Mouse (Mus musculus) cerebellum, adult 8-10 months (tissue): ENCODE measurements at regions not wholly inside any gene's neighbourhood (a gene's known extent, or its start where the extent isn't known, plus 50 kb on each side); places are given as distances from the start of the nearest gene placed in this dataset.
A peak's percentile ranks its signal among the peaks of the same experiment; 100 is the strongest.

Experiments
- DNase-seq: peaks from one replicate; pipeline ENCODE4 v3.0.0; 2022

- DNase-seq, result peak; percentile 87
These were observed 133.6 kb downstream of the Tex36 start for GRCm38 (mm10) chr7:133468346-133468745.

GRCm38 (mm10) chr7:133467579-133467978 lies 134.4 kb downstream of the Tex36 start:
- no peak for DNase-seq

GRCm38 (mm10) chr7:133459306-133459705 lies 142.7 kb downstream of the Tex36 start:
- no peak for DNase-seq

GRCm38 (mm10) chr7:133457436-133458324 lies 144.3 kb downstream of the Tex36 start:
- no peak for DNase-seq

GRCm38 (mm10) chr7:133450246-133450645 lies 151.7 kb downstream of the Tex36 start:
- peak; percentile 33 for DNase-seq

GRCm38 (mm10) chr7:133447079-133447478 lies 154.9 kb downstream of the Tex36 start:
- DNase-seq, result no peak

- no peak for DNase-seq
These were observed 160.3 kb downstream of the Tex36 start for GRCm38 (mm10) chr7:133441661-133442060.

- no peak for DNase-seq
These were observed 160.8 kb downstream of the Tex36 start for GRCm38 (mm10) chr7:133441169-133441568.

GRCm38 (mm10) chr7:133440711-133441110 lies 161.2 kb downstream of the Tex36 start:
- no peak for DNase-seq

GRCm38 (mm10) chr7:133440086-133440485 lies 161.9 kb downstream of the Tex36 start:
- no peak for DNase-seq

- no peak for DNase-seq
These were observed 163.3 kb downstream of the Tex36 start for GRCm38 (mm10) chr7:133438631-133439030.

- DNase-seq, result no peak
These were observed 164.1 kb downstream of the Tex36 start for GRCm38 (mm10) chr7:133437866-133438265.

- DNase-seq, result no peak
These were observed 166.2 kb downstream of the Tex36 start for GRCm38 (mm10) chr7:133435596-133436357.

GRCm38 (mm10) chr7:133434027-133434820 lies 167.7 kb downstream of the Tex36 start:
- DNase-seq, result no peak

- DNase-seq, result no peak
These were observed 169.6 kb downstream of the Tex36 start for GRCm38 (mm10) chr7:133432343-133432742.

- DNase-seq, result no peak
These were observed 199.9 kb downstream of the Tex36 start for GRCm38 (mm10) chr7:133402072-133402471.

GRCm38 (mm10) chr7:133400691-133401090 lies 201.3 kb downstream of the Tex36 start:
- no peak for DNase-seq

- peak; percentile 51 for DNase-seq
These were observed 213.2 kb downstream of the Tex36 start for GRCm38 (mm10) chr7:133388716-133389115.

GRCm38 (mm10) chr7:133382032-133382712 lies 219.8 kb downstream of the Tex36 start:
- no peak for DNase-seq

GRCm38 (mm10) chr7:133379373-133379772 lies 222.6 kb downstream of the Tex36 start:
- no peak for DNase-seq

GRCm38 (mm10) chr7:133378338-133378737 lies 223.6 kb downstream of the Tex36 start:
- no peak for DNase-seq

- no peak for DNase-seq
These were observed 225.0 kb downstream of the Tex36 start for GRCm38 (mm10) chr7:133376833-133377484.
